Mouse (Mus musculus): Measurements from ENCODE around the gene Klrb1.
A peak's percentile ranks its signal among the peaks of the same experiment; 100 is the strongest.
"Not testable (repeated sequence)": the region's sequence is repeated elsewhere in the genome, so short reads cannot be mapped to it uniquely, and the experiment has no call there.

The Klrb1 gene

DNA sequence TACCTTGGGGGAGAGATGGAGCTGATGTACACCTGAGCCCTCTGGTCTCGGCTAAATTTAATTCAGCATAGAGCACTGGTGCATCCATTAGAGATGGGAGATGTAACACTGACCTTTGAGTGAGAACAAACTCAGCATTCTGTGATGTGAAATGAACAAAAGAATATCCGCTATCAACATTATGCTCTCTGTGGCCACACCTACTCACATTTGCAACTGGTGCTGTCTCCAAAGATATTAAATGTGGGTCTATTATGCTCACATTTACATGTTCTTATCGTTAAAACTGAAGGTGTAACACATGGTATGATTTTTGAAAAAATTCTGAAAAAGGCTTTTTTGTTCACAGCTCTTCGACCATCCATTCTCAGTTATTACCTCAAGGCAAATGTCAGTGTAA lies at the start of gene Klrb1:
Gene Klrb1, minus strand, starts transcription at position 101 of the 400 bp plus-strand sequence.
- DNase-seq: no peak

DNA sequence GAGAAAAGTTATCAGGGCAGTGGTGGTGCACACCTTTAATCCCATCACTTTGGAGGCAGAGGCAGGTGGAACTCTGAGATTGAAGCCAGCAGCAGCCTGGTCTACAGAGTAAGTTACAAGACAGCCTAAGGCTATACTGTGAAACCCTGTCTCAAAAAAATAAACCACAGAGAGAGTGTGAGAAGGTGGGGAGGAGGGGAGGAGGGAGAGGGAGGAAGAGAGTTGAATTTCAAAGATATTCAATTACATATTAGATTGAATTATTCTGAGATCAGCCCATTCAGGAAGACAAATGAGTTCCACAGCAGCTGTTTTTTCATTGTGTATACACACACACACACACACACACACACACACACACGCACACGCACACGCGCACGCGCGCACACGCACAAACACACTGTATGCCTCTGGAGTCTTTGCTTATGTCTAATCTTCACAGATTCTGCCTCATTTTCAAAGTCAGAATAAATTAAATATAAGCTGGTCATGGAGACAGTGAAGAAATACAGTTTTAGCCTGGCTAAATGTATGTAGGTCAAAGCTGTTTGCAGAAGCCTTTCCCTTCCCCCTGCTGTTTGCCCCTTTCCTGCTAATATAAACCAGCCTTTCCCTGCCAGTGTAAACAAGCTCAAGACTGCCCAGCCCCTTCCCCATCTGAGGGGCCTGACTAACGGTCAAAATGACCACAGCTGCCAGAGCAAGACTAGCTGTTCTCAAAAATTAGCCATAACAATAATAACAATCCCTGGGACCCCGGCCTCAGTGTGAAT lies 46.8 kb upstream of the Klrb1 start:
- DNase-seq: no peak

GRCm38 (mm10) chr6:128768047-128768446 lies 45.2 kb upstream of the Klrb1 start:
- no peak for DNase-seq

- DNase-seq: peak; percentile 51 to 69
These were observed 43.8 kb upstream of the Klrb1 start for GRCm38 (mm10) chr6:128766486-128767254.

DNA sequence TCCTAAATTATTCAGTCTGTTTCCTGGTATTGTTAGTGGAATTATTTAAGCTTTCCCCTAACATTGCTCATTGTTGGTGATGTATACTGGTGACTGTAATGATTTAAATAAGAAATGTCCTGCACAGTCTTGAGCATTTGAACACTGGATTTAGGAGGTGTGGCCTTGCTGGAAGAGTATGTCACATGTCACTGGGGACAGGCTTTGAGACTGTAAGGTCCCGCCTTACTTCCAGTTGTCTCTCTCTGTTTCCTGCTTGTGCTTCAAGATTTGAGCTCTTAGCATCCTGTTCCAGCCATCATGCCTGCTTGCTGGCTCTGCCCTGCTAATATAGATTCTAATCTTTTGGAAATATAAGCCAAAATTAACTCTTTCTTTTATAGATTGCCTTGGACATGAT lies 42.4 kb upstream of the Klrb1 start:
- DNase-seq: no peak

DNA sequence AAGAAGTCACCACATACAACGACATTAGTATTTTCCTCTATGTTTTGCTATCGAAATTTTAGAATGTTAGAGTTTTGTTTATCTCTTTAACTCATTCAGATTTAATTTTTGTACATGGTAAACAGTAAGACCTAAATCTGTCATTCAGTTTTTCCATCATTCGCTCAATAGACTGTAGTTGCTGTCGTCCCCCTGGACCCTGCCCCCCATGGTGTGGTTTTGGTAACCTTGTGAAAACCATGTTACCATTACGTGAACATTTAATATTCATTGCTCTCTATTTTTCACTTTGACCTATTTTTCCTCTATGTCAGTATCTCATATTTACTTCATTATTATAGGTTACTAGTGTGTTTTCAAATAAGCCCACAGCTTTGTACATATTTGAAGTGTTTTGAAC lies 41.7 kb upstream of the Klrb1 start:
- DNase-seq: no peak

DNA sequence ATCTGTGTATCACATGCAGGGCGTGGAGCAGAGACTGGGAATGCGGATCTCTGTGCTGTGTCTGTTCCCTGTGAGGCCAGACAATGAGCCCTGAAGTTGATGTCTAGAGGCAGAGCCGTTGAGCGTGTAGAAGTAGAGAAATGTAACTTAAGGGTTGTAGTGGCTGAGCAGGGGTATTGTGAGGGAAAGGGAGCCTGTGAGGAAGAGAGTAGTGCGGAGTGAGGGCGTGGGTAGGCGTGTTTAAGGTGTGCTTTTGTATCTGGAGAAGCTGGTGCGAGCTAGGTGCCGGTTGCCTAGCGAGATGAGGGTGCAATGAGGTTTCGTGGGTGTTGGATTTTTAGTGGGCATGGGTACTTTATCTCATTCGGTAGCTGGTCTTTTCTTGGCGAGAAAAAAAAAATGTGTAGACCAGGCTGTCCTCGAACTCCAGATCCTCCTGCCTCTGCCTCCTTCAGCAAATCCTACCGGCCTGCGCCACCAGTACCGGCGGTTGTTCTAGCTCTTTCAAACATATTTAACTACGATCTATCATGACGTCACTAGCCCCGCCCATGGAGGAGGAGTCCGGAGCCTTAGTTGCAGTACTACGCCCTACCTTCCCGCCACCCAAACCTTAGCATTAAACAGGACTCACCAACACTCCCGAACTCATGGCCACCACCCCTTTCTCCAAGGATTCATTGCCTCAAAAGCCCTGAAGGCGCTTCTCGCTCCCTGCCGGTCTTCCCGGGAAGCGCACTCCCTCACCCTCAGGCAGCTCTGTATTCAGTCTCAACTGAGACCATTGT lies 41.1 kb upstream of the Klrb1 start:
- DNase-seq: peak; percentile 87 to 90

DNA sequence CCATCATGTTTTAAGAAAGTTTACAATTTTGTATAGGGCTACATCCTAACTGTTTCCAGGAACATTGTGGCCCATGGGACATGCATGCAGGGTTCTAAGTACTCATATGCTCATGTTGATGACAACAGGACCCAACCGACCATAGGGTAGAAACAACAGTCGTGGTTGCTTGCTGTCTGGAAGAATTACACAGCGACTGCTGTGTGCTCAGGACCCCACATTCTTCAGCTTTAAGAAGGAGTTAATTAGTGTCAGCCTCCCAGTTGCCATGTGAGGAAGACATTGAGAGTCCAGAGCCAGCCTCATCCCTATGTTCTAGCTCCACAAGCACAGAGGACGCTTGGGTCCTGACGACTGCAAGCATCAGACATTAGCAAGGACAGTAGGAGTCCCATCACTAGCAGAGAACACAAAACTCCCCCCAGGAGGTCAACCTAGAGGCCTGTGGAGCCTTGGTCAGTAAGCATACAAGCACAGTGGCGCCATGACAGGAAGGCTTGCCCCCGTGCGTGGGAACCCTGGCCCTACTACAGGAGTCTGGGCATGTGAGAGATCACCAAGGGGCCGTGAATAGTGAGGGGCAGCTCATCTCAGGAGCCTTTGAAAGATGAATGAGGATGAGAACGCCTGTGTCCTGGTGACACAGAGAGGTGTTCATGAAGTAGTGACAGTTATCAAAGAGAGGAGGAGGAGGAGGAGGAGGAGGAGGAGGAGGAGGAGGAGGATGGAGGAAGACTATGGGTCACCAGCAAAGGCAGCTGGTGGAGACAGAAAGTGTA lies 40.2 kb upstream of the Klrb1 start:
- peak in 1 of 2 experiments; percentile 27 for DNase-seq

DNA sequence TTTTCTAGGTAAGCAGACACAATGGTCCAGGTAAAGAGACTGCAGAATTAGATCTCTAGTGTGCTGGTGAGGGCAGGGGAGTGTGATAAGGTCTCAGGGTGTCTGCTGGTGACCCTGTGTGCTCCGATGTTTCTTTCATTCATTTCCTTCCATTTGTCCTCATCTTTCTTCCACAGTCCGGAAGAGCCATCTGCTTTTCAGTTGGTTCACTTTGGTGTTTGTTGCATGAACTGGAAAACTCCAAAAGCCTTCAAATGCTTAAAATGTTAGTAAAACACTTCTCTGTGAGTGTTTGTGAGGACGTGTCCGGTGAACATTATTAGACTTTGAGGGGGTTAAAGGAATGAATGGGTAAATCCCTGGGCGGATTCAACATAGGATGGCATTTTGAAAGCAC lies 38.3 kb upstream of the Klrb1 start:
- no peak for DNase-seq

DNA sequence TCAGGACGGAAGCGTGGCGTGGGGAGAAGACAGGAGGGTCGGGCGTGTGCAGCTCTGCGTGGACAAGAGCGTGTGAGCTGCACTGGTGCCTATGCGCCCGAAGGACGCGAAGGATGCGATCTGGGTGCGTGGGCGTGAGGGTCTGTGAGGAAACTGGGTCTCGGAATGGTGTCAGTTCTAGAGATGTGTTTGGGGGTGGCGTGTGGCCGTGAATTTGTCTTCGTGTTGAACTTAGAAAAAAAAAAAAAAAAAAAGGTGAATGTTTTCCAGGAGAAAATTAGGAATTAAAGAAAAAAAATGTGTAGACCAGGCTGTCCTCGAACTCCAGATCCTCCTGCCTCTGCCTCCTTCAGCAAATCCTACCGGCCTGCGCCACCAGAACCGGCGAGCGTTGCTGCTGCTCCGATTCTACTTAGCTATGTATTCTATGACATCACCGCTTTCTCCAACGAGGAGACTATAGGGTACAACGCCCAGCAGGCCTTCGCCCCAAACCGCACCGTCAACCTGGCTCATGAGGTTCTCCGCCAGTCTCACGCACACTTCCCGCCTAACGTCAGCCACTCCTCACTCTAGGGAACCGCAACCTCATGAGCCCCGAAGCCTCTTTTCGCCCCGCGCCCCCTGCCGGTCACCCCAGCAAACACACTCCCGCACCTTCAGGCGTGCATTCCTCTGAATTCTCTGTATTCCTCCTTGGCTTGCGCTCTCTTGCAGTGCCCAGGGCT lies 37.7 kb upstream of the Klrb1 start:
- DNase-seq: peak; percentile 81 to 83

- peak; percentile 87 to 89 for DNase-seq
These were observed 37.2 kb upstream of the Klrb1 start for GRCm38 (mm10) chr6:128760016-128760415.

DNA sequence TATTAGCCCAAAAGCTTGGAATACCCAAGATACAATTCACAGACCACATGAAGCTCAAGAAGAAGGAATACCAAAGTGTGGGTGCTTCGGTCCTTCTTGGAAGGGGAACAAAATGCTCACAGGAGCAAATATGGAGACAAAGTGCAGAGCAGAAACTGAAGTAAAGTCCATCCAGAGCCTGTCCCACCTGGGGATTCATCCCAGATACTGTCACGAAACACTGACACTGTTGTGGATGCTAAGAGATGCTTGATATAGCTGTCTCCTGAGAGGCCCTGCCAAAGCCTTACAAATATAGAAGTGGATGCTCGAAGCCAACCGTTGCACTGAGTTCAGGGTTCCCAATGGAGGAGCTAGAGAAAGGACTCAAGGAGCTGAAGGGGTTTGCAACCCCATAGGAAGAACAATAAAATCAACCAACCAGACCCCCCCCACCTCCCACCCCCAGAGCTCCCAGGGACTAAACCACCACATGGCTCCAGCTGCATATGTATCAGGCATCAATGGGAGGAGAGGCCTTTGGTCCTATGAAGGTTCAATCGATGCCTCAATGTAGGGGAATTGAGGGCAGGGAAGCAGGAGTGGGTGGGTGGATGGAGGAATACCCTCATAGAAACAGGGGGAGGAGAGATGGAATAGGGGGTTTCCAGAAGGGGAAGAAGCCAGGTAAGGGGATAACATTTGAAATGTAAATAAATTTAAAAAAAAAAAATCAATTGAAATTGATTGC lies 36.5 kb upstream of the Klrb1 start:
- DNase-seq: no peak

- not testable (repeated sequence) for DNase-seq
These were observed 32.5 kb upstream of the Klrb1 start for GRCm38 (mm10) chr6:128755402-128755763.

- DNase-seq: not testable (repeated sequence)
These were observed 32.0 kb upstream of the Klrb1 start for GRCm38 (mm10) chr6:128754748-128755401.

DNA sequence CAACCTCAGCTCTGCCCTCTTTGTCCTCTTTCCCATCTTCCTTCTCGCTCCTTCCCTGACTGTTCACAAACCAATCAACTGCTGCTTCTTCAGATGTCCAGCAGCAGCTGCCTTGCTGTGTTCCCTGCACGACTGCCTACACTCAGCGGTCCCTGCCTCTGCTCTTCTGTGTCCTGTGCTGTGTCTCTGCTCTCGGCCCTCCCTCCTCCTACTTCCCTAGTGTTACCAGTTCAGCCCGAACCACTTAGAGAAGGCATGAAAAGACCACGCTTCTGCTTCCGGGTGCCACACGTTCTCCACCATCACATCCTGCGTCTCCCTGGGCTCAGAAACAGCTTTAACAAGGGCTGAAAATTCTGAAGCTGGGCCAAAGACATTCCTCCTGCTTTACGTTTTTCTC lies 31.4 kb upstream of the Klrb1 start:
- DNase-seq: peak; percentile 36 to 40

DNA sequence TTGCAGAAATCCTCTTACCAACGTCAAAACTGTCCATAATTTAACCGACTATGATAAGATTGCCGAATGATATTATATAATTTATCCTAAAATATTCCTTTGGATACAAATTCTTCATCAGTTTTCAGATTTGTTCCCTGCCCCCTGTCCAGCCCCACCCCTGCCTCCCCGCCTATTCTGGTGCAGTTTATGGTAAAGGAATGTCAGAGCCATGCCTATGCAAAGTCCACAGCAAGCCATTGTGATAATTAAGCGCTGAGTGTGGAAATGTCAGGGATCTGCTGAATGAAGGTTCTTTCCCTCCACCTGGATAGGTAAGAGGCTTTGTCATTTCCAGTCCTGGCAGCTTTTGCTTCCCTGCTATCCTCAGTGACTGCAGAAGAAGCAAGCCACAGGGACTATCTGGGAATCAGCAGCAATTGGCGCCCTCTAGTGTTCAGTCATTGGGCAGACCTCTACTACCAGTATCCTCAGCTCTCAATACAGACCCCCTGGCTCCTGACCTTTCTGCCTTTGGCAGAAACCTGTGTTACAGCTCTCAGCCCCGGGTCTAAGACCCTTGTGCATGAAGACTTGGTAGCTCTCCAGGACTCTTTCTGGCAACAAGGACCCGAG lies 30.9 kb upstream of the Klrb1 start:
- peak; percentile 60 to 65 for DNase-seq

DNA sequence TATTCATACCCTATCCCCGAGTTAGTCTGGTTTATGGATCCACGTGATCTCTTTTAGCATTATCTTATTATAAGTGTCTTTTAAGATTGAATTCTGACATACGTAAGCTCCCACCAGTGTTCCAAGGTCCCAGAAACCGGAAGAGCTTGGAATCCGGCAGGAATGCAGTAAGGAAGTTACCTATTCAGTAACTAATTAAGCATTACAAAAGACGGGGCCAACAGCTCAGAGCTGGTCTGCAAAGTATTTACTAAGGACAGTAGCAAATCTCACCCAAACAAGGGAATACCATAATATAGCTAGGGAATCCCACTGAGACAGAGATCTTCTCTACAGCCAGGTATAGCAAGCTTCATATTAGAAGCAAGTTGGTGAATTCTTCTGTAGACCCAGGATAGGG lies 24.1 kb upstream of the Klrb1 start:
- DNase-seq: not testable (repeated sequence)

DNA sequence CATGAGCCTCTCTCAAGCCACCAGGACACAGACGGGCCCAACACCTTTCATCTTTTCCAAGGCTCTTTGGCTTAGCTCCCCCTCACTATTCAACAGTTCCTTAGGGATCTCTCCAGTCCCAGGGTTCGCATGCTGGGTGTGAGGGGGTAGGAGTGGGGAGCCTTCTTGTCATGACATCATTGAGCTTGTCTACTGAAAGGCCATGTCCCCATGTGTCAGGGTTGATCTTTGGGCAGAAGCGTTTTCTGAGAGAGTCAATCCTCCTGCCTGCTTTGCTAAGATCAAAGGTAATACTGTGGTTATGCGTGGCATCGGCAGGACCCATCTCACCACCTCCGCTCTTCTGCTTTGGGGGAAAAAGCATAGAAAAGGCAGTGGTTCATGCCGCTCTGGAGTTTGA lies 14.6 kb upstream of the Klrb1 start:
- DNase-seq: no peak

GRCm38 (mm10) chr6:128736100-128736499 lies 13.2 kb upstream of the Klrb1 start:
- DNase-seq: peak; percentile 46 to 54

GRCm38 (mm10) chr6:128734896-128735295 lies 12.0 kb upstream of the Klrb1 start:
- DNase-seq: no peak

Data from thymus, postnatal 36 days (tissue).